Mouse (Mus musculus) testis, postnatal 14 days (tissue): ENCODE results near the gene Unc13c.

Experiments
- DNase-seq: peaks from one replicate; pipeline ENCODE4 v3.0.0; 2021; ENCODE audit warnings: low spot score

Unc13c gene

DNA sequence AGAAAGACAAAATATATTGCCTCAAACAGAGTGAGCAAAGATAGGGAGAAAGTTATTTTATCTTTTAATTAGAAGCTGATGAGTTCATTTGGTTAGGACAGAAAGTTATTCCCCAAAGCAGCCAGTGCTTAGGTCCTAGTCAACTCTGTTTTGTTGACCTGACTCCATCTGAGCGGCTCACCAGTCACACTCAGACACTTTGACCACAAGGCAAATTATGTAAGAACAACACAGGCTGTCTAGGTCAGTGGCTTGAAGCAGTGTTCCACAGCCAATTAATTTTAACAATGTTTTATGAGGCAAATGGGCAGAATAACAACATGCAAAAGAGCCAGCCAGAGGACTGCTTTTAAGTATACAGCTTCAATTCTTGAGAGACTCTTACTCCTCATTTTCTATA, 343.6 kb downstream of the Unc13c start:
- no peak for DNase-seq

DNA sequence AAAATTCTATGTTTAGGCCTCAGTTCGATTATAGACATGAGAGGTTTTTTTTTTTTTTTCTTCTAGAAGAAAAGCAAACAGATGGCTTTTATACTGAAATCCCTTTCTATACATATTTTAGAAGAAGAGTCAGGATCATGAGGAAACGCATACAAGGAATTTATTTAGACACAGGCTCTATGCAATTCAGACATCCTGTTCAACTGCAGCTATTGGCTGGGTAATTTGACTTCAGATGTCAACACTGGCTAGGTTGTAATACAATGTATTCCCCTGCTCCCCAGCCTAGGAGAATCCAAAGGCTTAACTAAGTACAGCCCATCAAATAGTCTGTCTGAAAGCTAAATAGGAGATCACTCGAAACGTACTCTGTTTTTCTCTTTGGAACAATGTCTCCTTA, 355.9 kb downstream of the Unc13c start:
- DNase-seq, result no peak

DNA sequence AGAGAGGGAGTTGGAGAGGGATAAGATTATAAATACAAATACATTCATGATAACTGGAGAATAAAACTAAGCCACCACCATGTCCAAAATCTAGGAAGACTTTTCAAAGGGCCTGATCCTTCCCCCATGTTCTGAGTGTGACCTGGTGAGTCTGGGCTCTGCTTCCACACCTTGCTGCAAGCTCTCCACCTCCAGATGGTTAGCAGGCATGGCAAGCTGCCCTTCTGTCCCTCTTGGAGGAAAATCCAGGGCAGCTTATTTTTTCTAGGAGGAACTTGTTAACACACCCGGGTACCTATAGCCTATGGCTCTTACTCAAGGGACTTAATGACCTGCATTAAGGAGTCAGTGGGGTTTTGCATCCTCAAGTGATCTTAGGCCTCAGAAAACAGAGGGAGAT, 364.8 kb downstream of the Unc13c start:
- no peak for DNase-seq

DNA sequence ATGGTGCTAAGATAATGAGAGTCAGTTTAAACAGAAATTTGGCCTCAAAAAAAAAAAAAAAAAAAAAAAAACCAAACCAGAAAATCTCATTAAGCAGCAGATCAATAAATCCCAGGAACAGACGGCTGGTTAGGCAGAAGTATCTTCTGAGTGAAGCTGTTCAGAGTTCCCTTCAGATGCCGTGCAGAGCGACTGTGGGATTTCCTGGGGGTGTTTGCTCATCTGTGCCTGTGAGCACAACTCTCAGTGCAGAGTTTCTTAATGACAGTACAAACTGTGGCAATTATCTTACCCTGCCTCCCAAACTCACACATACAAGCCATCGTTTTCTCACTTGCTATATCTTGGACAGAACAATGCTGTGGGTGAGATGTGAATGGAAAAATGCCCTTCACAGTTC, 403.2 kb downstream of the Unc13c start:
- no peak for DNase-seq

DNA sequence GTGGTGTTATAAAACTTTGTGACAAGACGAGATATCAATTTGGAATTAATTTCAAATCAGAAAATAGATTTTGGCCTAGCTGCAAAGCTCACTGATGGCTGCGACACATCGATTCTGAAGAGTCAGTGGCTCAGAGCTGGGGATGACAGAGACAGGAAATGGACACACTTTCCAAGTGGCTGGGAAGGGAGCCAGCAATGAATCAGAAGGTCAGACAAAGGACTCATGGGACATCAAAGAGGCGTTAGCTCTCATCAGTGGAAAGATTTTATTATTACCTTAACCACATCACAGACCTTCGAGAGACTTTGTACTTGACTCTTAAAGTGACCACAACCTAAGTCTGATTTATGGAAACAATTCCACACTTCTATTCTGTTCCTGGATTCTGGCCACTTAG, 408.7 kb downstream of the Unc13c start:
- DNase-seq, result no peak

DNA sequence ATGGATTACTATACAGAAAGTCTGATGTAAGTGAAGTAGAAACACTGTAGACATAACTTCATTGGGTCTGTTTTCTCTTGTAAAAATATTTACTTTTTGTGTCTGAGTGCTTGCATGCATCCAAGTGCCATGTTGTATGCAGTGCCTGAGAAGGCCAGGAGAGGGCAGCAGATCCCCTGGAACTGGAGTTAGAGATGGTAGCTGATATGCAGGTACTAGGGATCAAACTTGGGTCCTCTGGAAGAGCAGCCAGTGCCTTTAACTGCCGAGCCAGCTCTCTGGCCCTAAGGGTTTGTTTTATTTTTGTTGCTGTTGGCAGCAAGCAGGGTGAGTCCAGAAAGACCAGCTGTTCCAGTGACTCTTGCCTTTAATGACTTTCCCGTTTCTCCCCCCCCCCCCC, 411.0 kb downstream of the Unc13c start:
- peak; percentile 65 for DNase-seq

DNA sequence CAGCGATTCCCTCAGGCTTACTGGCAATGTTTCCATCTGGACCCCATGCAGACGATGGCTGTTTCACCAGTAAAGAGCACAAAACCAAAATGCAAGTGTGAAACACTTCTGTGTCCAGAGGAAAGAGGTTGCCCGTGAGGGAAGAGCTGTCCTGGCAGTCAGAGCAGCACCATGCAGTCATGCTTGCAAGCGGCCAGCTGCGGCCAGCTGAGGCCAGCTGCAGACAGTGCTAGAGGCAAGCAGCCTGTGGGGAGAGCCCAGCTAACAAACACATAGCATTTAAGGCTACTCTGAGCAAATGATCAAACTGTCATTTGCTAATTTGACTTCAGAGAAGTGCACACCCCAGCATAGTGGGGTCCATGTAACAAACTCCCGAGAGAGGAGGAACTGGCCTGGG, 413.4 kb downstream of the Unc13c start:
- no peak for DNase-seq

DNA sequence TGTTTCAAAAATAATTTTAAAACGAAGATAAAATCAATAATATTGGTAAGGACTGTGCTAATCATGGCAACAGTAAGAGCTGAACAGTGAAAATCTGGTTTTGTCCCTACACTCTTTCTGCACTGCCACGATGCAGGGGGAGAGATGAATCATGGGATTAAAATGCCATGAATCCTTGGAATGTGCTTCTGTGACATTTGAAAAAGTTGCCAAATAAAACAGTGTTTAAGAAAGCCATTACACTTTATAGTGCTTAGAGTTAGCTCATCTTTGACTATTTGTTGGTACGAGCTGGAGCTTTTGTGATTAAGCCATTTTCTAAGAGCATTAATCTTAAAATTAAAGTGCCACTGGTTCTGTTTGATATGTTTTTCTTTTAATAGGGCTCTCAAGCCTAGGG, 496.2 kb downstream of the Unc13c start:
- no peak for DNase-seq

DNA sequence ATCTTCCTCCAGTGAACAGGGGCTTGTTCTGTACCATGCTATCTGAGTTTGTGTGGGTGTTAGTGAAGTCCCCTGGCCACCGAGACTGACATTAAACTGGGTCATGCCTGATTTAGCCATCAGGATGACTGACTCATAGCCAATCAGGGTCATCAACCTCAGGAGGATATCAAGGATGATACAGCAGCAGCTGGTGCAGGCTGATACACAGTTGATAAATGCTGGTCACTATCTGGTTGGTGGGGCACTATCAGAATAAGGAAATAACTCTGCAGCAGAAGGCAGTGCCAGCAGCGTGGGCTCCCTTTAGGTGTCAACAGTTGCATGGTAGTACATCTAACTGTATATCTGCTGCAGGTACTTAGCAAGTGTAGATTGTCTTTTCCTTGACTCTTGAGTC, 506.7 kb downstream of the Unc13c start:
- no peak for DNase-seq

DNA sequence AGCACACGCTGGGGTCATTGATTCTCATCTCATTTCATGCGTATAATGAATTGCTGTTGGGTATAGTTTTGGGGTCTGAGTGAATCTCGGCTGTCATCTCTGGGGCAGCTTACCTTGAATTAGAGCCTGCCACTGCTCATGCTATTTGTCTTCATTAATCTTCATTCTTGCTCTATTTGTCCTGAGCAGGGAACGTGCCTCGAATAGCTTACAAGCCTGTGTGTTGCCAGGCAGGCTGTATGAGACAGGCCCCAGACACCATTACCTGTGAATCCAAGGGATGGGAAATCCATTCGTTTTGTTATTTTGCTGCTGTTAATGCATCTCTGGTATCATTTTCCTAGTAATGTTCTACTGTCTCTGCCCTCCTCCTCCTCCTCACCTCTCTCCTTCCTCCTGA, 518.8 kb downstream of the Unc13c start:
- DNase-seq, result no peak

DNA sequence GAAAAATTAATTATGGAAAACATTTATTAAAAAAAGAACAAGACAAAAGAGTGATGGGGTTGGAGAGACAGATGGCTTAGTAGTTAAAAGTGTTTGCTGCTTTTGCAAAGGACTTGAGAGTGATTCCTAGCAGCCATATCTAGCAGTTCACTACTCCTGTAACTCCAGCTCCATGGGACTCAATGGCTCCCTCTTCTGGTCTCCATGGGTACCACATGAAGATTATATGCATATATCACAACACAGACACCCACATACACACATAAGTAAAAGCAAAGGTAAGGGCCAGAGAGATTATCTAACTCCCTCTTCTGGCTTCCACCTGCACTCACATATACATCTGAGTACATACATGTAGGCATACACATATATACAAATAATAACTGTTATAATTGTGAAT, 519.5 kb downstream of the Unc13c start:
- DNase-seq, result no peak

DNA sequence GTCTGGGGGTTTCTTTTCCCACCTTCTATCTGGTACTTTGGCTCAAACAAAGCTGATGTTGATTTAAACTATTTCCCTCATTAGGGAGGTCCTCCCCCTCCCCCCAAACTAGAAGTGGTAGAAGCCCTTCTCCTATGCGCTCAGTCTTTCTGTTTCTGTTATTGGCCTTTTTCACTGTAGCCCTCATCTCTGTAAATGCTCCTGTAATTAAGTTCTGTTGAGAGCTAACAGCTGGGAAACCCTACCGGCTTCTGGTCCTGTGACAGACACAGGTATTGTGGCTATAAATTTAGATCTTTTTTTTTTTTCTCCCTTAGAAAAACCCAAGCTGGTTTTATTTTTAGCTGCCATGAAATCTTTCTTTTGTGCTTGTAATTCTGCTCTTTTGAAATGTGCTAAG, 536.8 kb downstream of the Unc13c start:
- no peak for DNase-seq
